Mouse (Mus musculus) liver, embryonic 14.5 days (tissue): ENCODE measurements around the gene Dync2h1. TPM values are rescaled to one million over a fixed set of nuclear protein-coding genes. Genes with fewer than 3 reads are reported as not detected.
A peak's percentile ranks its signal among the peaks of the same experiment; 100 is the strongest.
"Not testable (repeated sequence)": the region's sequence is repeated elsewhere in the genome, so short reads cannot be mapped to it uniquely, and the experiment has no call there.

Experiments
- ATAC-seq: fragments of 200-750 bp; cut with Nextera tagmentation; 2 replicates; pipeline ENCODE4 v1.8.0; 2017; ENCODE audit warnings: moderate number of reproducible peaks, mild to moderate bottlenecking, moderate library complexity; ENCODE audit not compliant: insufficient read depth
- DNase-seq, 3 experiments: peaks; one replicate each; pipeline ENCODE4 v3.0.0-alpha.2; 2012 to 2013; ENCODE audit warnings: low read depth in 3 of 3, low spot score in 3 of 3
- H3K27ac ChIP-seq: fragments of 300-500 bp; sonication (generic); 2 replicates; pipeline ENCODE4 v1.5.1; 2014; ENCODE audit warnings: moderate library complexity, mild to moderate bottlenecking, control low read depth, inconsistent platforms
- H3K27me3 ChIP-seq: fragments of 300-500 bp; sonication (generic); 2 replicates; pipeline ENCODE4 v1.6.1; 2014; ENCODE audit warnings: mild to moderate bottlenecking, low read length, moderate library complexity; ENCODE audit not compliant: control insufficient read depth, insufficient read depth
- H3K36me3 ChIP-seq: fragments of 300-500 bp; sonication (generic); replicated peaks from 2 replicates; pipeline ENCODE4 v1.6.1; 2014; ENCODE audit warnings: low read depth; ENCODE audit not compliant: control insufficient read depth, insufficient read depth
- H3K4me1 ChIP-seq, 2 experiments: fragments of 200-500 bp in 1 of 2; fragments of 300-500 bp in 1 of 2; sonication (generic) in 1 of 2; replicated peaks; 2 replicates each; pipeline ENCODE4 v1.6.1; 2012 to 2014; ENCODE audit warnings: antibody characterized with exemption in 1 of 2, inconsistent platforms in 1 of 2, low read length in 1 of 2; ENCODE audit not compliant: control insufficient read depth in 2 of 2, insufficient read depth in 2 of 2
- H3K4me2 ChIP-seq: fragments of 300-500 bp; sonication (generic); 2 replicates; pipeline ENCODE4 v1.6.1; 2014; ENCODE audit warnings: low read depth, mild to moderate bottlenecking, control low read depth, moderate library complexity
- H3K4me3 ChIP-seq, 2 experiments: fragments of 200-500 bp in 1 of 2; fragments of 300-500 bp in 1 of 2; sonication (generic) in 1 of 2; 2 replicates each; pipeline ENCODE4 v1.5.1; 2012 to 2014; ENCODE audit warnings: low read depth in 2 of 2, low read length in 2 of 2, mild to moderate bottlenecking in 2 of 2, control low read depth in 1 of 2, inconsistent platforms in 1 of 2, moderate library complexity in 1 of 2; ENCODE audit not compliant: insufficient read depth in 1 of 2
- H3K9ac ChIP-seq: fragments of 300-500 bp; sonication (generic); replicated peaks from 2 replicates; pipeline ENCODE4 v1.6.1; 2014; ENCODE audit warnings: mild to moderate bottlenecking, control low read depth, moderate library complexity
- H3K9me3 ChIP-seq: fragments of 300-500 bp; sonication (generic); 2 replicates; pipeline ENCODE4 v1.6.1; 2016; ENCODE audit warnings: low read length, mixed read lengths; ENCODE audit not compliant: control insufficient read depth
- CTCF ChIP-seq: IDR thresholded peaks from 2 replicates; pipeline ENCODE4 v1.5.1; 2016; ENCODE audit warnings: antibody characterized with exemption, low read depth, control low read depth
- EP300 ChIP-seq: IDR thresholded peaks from 2 replicates; pipeline ENCODE4 v1.6.1; 2016; ENCODE audit warnings: antibody characterized with exemption, low read depth
- WGBS: fragments of 180-500 bp; shearing (Covaris S2); extraction: QIAGEN DNeasy Blood & Tissue Kit; methylation state at CpG from one replicate; pipeline ENCODE4 v1.1.7; 2014; ENCODE audit not compliant: insufficient replicate concordance; 5-methylcytosine and 5-hydroxymethylcytosine counted together
- polyA plus RNA-seq, 2 experiments: library from polyadenylated mRNA; depleted of rRNA in 1 of 2; stranded (reverse) in 1 of 2; unstranded in 1 of 2; fragments of >200 nt; fragmentation: Nextera tagmentation in 1 of 2; extraction: Ambion mirVana in 1 of 2; gene quantifications; 2 replicates each; pipeline versions ENCODE4 v1.2.1 to v1.2.3; 2012 to 2014

Dync2h1 gene
- 0.31 and 0.46 TPM in 2 replicates for polyA plus RNA-seq (2012; rRNA removed)
- 1.8 TPM in 2 replicates for polyA plus RNA-seq (2014; fragmentation: Nextera tagmentation; extraction: Ambion mirVana)

DNA sequence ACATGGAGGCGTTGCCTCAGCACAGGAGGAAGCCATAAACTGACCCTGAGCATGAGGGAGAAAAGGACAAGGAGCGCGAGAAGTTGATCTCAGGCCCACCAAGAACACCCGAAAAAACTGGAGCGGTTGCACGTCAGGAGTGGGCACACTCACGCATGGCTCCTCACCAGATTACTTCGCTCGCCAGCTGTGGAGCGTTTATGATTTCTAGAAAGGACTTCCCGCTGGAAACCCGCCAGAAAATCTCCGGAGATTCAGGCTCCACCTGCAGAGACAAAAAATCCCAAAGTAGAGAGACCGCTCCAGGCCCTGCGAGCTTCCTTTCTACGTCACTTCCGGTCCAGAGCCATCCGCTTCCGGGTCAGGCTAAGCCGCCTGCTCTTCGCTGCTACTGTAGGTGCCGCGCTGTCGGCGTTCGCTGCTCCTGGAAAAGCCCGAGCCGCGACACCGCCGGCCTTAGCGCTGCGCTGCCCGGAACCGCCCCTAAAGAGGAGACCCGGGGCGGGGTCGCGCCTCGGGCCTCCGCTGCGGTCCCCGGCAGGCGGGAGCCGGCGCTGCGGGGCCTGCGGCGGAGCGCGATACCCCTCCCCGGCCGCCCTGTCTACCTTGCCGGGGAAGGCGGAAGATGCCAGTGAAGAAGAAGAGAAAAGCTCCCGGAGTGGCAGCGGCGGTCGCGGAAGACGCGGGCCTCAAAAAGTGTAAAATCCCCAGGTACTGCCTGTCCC, at the start of gene Dync2h1, which contains the start of gene Dcun1d5:
Gene Dync2h1 (minus strand): TSS at position 275 of the 725 bp plus-strand sequence.
Gene Dcun1d5 (plus strand): TSS at position 349 of the 725 bp plus-strand sequence.
- peak; percentile 87 to 88 (median 87) for DNase-seq
- TF ChIP-seq EP300 (0 out of 2 replicates have a peak, but pooled peaks have one; percentile 4), CTCF (no peak)
- WGBS: under 1% methylated on average over 62 of the region's 62 CpGs
- peak; percentile 99 for ATAC-seq
- peak within 1 kb of the TSS; percentile 75 for H3K27ac ChIP-seq
- H3K4me3 ChIP-seq: peak within 1 kb of the TSS; percentile 82 to 94
- no peaks in the 10 kb centered on the region for H3K9me3 ChIP-seq
- peak within 1 kb of the TSS; percentile 87 for H3K9ac ChIP-seq
- peaks cover 0 to 4% of the 10 kb centered on the region in 2 experiments; a peak in 2 of 4 replicates for H3K4me1 ChIP-seq
- H3K36me3 ChIP-seq: no peaks in the 10 kb centered on the region; the same call in 1 of the 2 replicates
- H3K27me3 ChIP-seq: no peaks in the 10 kb centered on the region
- H3K4me2 ChIP-seq: peak within 1 kb of the TSS; percentile 77

DNA sequence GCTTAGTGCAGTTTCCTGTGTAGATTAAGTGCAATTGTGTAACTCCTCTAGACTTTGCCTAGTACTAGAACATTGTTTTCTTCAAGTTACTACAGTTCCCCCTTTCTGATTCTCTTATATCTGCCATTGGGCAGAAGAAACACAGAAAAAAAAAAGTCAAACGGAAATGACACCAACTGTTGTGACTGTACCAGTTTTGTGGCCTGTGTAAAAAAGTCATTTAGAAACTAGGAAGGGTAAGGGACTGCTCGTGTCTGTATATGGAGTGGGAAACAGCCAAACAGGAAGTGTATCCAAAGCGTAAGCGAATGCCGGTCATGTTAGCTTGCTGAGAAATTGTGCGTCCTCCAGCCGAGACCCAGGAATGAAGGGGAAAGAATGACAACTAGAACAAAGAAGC, 37.2 kb upstream of the Dync2h1 start:
- H3K36me3 ChIP-seq: no peaks in the 10 kb centered on the region
- WGBS: 70% methylated on average over 7 of the region's 7 CpGs
- H3K9me3 ChIP-seq: no peaks in the 10 kb centered on the region
- no peak overlapping the region for H3K27ac ChIP-seq
- H3K4me1 ChIP-seq: no peaks in the 10 kb centered on the region
- DNase-seq: peak in 1 of 3 experiments; percentile 3
- ATAC-seq: no peak
- TF ChIP-seq CTCF (no peak), EP300 (no peak)
- H3K9ac ChIP-seq: no peak overlapping the region
- no peaks in the 10 kb centered on the region for H3K27me3 ChIP-seq
- H3K4me3 ChIP-seq: no peak overlapping the region
- no peak overlapping the region for H3K4me2 ChIP-seq

DNA sequence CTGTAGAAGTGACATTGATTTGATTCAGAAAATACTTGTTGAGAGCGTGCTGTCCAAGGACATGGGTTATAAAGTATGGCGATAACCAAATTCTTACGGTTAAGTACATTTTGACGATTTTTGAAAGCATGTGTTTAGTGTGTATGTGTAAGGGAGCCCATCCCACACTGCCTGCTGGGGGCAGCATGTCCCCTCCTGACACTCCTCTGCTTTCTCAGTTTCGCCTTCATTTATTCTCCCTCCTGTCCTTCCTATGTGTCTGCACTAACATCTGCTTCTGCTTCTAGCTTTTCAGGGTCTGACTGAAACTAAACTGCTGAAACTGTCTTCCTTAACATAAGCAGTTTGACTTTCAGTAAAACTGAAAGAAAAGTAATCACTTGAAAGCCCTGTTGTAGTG, 36.8 kb upstream of the Dync2h1 start:
- Histone ChIP-seq H3K36me3 (no peaks in the 10 kb centered on the region), H3K27me3 (no peaks in the 10 kb centered on the region), H3K4me2 (no peak overlapping the region), H3K9me3 (no peaks in the 10 kb centered on the region), H3K4me1 (no peaks in the 10 kb centered on the region), H3K9ac (no peak overlapping the region), H3K4me3 (no peak overlapping the region), H3K27ac (no peak overlapping the region)
- DNase-seq (no peak), ATAC-seq (no peak)
- TF ChIP-seq CTCF (0 out of 2 replicates have a peak, but pooled peaks have one; percentile 9), EP300 (no peak)
- WGBS: 81% methylated on average over 5 of the region's 5 CpGs

DNA sequence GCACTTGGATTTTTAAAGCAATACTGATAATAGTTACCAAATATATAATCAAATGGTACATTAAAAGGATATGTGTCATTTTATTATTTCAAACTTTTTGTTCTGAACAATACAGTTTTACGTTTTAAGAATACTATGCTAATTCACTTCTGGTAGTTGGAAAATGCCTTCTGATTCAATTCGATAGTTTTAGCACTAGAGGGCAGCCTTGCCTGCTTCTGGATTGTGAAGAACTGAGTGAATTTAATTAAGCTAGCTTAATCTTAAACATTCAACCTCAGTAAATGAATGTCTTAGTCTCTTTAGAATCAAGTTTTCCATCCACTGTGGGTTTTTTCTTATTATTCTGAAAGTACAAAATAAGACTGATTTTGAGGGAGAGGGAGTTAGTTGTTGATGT, 32.0 kb upstream of the Dync2h1 start:
- Histone ChIP-seq H3K27me3 (no peaks in the 10 kb centered on the region), H3K9me3 (no peaks in the 10 kb centered on the region), H3K9ac (no peak overlapping the region), H3K4me3 (no peak overlapping the region), H3K36me3 (no peaks in the 10 kb centered on the region), H3K4me2 (no peak overlapping the region), H3K4me1 (no peaks in the 10 kb centered on the region), H3K27ac (no peak overlapping the region)
- ATAC-seq: no peak
- DNase-seq: peak in 2 of 3 experiments; percentile 1 to 6
- WGBS: 37% methylated on average over 2 of the region's 2 CpGs
- TF ChIP-seq CTCF (peak; percentile 40; the same call in 1 of the 2 replicates), EP300 (no peak)

DNA sequence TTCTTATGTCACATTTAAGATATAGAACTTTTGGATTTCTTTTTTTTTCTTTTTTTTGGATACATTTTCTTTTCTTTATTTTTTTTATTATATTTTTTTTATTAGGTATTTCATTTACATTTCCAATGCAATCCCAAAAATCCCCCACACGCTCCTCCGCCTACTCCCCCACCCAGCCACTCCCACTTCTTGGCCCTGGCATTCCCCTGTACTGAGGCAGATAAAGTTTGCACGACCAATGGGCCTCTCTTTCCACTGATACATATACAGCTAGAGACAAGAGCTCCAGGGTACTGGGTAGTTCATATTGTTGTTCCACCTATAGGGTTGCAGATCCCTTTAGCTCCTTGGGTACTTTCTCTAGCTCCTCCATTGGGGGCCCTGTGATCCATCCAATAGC, 6.4 kb upstream of the Dync2h1 start:
- H3K27ac ChIP-seq, H3K9me3 ChIP-seq, H3K4me2 ChIP-seq, H3K4me1 ChIP-seq, DNase-seq, H3K4me3 ChIP-seq, H3K27me3 ChIP-seq, H3K9ac ChIP-seq, H3K36me3 ChIP-seq: not testable (repeated sequence)
- 52% methylated on average over 3 of the region's 3 CpGs for WGBS
- ATAC-seq: peak; percentile 87
